Mouse (Mus musculus) WW6 (cell line): ENCODE measurements around the gene Spaca9.

Experiments
- DNase-seq: peaks from one replicate; pipeline ENCODE4 v3.0.0-alpha.2; 2013; ENCODE audit warnings: low read depth, low spot score

The Spaca9 gene

GRCm38 (mm10) chr2:28665818-28666217, 33.7 kb downstream of the Spaca9 start:
- DNase-seq: no peak

GRCm38 (mm10) chr2:28662891-28663290, 36.6 kb downstream of the Spaca9 start:
- DNase-seq: no peak

DNA sequence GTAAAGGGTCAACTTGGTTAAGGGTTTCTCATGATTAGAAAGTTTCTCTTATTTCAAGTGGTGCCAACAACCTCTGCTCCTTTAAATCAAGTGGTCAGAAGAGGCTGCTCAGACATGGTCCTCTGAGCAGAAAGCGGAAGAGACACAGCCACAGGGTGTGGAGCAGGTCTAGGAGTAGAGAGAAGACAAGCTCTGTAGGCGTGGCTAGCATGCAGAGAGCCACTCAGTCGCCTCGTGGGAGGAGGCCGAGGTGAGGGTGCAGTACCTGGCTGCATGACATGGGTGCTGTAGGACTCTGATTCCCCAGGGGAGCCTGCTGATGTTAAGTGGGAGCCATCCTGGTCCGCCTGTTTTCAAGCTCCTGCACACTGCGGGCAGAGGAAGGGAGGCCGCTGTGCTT, 43.3 kb downstream of the Spaca9 start:
- DNase-seq: no peak

DNA sequence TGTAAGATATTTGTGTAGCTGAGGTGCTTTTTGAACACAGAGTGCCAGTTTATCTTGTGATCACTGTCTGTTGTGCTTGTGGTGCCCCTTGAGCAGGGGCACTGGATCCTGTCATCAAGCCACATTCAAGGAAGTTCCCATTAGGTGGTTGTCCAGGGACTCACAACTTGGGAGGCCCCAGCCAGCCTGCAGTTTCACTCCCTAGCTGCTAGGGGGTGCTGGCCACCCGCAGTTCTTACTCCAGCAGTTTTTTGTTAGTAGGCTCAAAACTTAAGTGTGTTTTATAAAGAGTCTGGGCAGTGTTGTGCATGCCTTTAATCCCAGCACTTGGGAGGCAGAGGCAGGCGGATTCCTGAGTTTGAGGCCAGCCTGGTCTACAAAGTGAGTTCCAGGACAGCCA, 45.2 kb downstream of the Spaca9 start:
- DNase-seq: no peak

DNA sequence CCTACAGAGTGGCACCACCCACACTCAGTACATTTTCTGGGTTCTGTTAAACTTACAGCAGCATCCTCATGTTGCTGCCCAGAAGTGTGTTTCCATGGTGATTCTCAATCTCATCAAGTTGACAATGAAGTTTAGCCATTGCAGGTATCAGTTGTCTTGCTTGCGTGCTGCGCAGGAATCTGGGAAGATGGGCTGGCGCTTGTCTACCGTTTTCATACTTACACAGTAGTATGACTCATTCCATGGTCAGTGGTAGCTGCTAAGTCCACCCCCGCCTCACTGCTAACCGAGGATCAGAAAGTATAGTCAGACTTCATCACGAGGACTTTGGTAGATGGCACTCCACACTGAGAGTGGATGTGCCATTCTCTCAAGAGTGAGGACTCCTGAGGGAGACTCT, 46.2 kb downstream of the Spaca9 start:
- DNase-seq: no peak

- no peak for DNase-seq
Measured at GRCm38 (mm10) chr2:28650526-28650925, 49.0 kb downstream of the Spaca9 start.

DNA sequence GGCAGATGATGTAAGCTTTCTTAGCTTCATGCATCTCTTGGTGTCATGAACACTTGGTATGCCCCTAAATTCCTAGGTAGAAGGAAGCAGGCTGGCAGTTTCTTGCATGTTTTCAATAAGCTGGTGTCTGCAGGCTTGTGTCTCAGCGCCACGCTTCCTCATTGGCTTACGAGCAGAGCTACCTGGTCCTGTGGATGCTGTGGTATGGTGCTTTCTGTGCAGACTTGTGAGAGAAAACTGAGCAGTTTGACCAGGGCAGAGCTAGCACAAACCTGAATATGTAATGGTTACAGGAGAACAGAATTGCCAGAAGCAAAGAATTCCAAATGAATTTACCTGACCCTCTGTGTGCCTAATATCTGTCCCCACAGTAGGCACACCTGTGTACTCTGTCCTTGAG, 56.4 kb downstream of the Spaca9 start:
- no peak for DNase-seq
